Mouse (Mus musculus): Measurements from ENCODE around the gene Fgf12. TPM values are rescaled to one million over a fixed set of nuclear protein-coding genes. Genes with fewer than 3 reads are reported as not detected.

Gene Fgf12
- polyA plus RNA-seq, 1 experiment from 2014 or later = 9.9 TPM

- peak overlapping the region; percentile 75 for H3K27ac ChIP-seq
- H3K4me3 ChIP-seq = peak overlapping the region; percentile 78
- H3K27me3 ChIP-seq = peaks cover 24% of the 10 kb centered on the region
- peak overlapping the region; percentile 80 for H3K9ac ChIP-seq
- H3K36me3 ChIP-seq = no peaks in the 10 kb centered on the region
- WGBS = under 1% methylated on average over 51 of the region's 51 CpGs
- no peaks in the 10 kb centered on the region for H3K9me3 ChIP-seq (replicated peaks)
- peaks cover 13% of the 10 kb centered on the region; the same call in 1 of the 2 replicates for H3K4me1 ChIP-seq
- ATAC-seq (ENCODE audit: low FRiP score) = peak; percentile 47
- peak overlapping the region; percentile 96 for H3K4me2 ChIP-seq (replicated peaks)
Observed at GRCm38 (mm10) chr16:28444993-28445799, 307.7 kb downstream of the Fgf12 start.

DNA sequence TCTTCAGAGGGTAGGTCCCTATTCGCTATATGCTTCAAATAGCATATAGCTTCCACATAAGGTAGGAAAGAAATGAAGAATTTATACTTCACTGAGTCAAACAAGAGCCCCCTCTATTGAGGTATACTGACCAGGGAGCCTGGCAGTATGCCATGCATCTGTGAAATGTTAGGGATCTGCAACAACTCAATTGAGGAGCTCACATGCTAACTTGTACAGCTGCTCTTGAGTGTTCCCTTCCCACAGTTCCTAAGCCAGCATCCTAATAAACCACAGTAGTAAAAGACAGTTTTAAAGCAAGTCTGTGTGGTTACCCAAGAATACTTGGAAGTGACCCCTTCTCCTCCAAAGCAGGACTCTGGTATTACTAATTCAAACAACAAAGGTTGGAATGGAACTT lies 331.3 kb downstream of the Fgf12 start:
- Histone ChIP-seq H3K4me2 (replicated peaks) (no peak overlapping the region), H3K4me3 (no peak overlapping the region), H3K36me3 (no peaks in the 10 kb centered on the region), H3K27me3 (no peaks in the 10 kb centered on the region), H3K27ac (no peak overlapping the region), H3K9ac (no peak overlapping the region), H3K9me3 (replicated peaks) (no peaks in the 10 kb centered on the region), H3K4me1 (no peaks in the 10 kb centered on the region)
- WGBS = 92% methylated on average over 1 of the region's 1 CpGs
- ATAC-seq (ENCODE audit: low FRiP score) = no peak

DNA sequence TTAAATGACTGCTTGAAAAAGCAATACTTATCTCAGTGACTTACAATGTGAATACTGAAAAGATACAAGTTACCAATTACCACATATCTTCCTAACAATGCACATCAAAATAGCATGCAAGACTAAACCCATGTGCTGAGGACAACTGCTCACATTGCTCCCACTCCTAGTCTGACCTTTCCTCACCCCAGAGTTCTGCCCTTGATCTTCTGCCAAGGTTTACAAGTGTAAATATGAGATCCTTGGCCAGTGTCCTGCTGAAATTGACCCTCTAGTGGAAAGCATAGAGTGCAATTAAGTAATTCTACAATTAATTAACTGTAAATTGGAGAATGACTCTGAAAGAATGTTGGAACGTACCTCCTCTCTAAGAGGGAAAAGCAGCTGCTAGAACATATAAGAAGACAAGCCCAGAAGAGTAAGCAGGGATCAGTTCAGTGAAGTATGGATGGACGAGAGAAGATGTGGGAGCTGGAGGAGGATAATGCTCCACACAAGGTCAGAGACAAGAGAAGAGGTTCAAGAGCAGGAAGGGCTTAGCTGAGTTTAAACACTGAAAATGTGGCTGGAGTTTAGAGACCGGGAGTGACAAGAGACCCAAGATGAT lies 333.1 kb downstream of the Fgf12 start:
- H3K9ac ChIP-seq = no peak overlapping the region
- no peak overlapping the region for H3K27ac ChIP-seq
- no peak for ATAC-seq (ENCODE audit: low FRiP score)
- no peak overlapping the region for H3K4me2 ChIP-seq (replicated peaks)
- no peaks in the 10 kb centered on the region for H3K4me1 ChIP-seq
- no peaks in the 10 kb centered on the region for H3K27me3 ChIP-seq
- 86% methylated on average over 3 of the region's 3 CpGs for WGBS
- H3K4me3 ChIP-seq = no peak overlapping the region
- H3K9me3 ChIP-seq (replicated peaks) = no peaks in the 10 kb centered on the region
- no peaks in the 10 kb centered on the region for H3K36me3 ChIP-seq

- Histone ChIP-seq H3K27me3 (no peaks in the 10 kb centered on the region), H3K9ac (no peak overlapping the region), H3K4me2 (replicated peaks) (no peak overlapping the region), H3K27ac (no peak overlapping the region), H3K9me3 (replicated peaks) (no peaks in the 10 kb centered on the region), H3K4me1 (no peaks in the 10 kb centered on the region; the same call in 1 of the 2 replicates), H3K36me3 (no peaks in the 10 kb centered on the region), H3K4me3 (no peak overlapping the region)
- WGBS = 74% methylated on average over 5 of the region's 5 CpGs
- ATAC-seq (ENCODE audit: low FRiP score) = no peak
Observed at GRCm38 (mm10) chr16:28411210-28411817, 341.6 kb downstream of the Fgf12 start.

- no peak for ATAC-seq (ENCODE audit: low FRiP score)
- Histone ChIP-seq H3K27ac (no peak overlapping the region), H3K9ac (no peak overlapping the region), H3K9me3 (replicated peaks) (no peaks in the 10 kb centered on the region), H3K4me1 (no peaks in the 10 kb centered on the region; the same call in 1 of the 2 replicates), H3K4me2 (replicated peaks) (no peak overlapping the region), H3K36me3 (no peaks in the 10 kb centered on the region), H3K4me3 (no peak overlapping the region), H3K27me3 (no peaks in the 10 kb centered on the region)
- WGBS = 72% methylated on average over 7 of the region's 7 CpGs
Observed at GRCm38 (mm10) chr16:28408294-28408693, 344.6 kb downstream of the Fgf12 start.

DNA sequence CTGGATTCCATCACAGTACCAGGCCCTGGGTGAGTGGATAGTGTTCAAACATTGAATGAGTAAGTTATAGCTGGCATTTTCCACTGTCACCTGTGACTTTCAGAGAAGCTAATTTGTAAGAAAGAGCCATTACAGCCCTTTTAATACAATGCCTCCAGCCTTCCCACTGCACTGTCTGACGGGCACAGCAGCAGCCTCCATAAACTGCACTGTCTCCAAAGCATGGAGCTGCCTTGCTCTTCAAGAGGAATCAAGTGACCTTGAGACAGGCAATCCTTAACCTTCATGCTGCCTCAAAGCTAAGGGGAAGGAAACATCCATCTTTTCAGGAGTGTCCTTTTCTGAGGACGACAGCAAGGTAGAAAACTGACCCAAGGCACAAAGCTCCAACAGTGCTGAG lies 345.0 kb downstream of the Fgf12 start:
- Histone ChIP-seq H3K27ac (no peak overlapping the region), H3K9me3 (replicated peaks) (no peaks in the 10 kb centered on the region), H3K36me3 (no peaks in the 10 kb centered on the region), H3K27me3 (no peaks in the 10 kb centered on the region), H3K4me1 (no peaks in the 10 kb centered on the region; the same call in 1 of the 2 replicates), H3K4me2 (replicated peaks) (no peak overlapping the region), H3K9ac (no peak overlapping the region), H3K4me3 (no peak overlapping the region)
- WGBS = 65% methylated on average over 2 of the region's 2 CpGs
- ATAC-seq (ENCODE audit: low FRiP score) = no peak

DNA sequence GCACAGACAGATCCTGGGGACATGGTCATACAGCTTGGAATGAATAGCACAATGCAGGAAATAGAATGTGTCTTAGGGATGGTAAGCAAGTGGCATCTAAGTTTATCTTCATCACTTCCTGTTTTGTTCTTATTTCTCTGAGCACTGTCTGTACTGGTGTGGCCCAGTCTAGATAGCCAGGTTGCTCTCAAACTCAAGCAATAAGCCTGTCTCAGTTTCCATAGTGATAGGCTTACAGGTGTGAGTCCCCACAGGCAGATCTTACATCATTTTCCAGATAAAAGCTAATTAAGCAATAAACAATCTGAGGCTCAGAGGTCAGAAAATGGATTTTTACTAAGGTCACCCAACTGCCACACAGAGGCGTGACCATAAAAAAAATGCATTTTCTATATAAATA lies 348.7 kb downstream of the Fgf12 start:
- H3K27ac ChIP-seq = no peak overlapping the region
- H3K9ac ChIP-seq = no peak overlapping the region
- H3K4me3 ChIP-seq = no peak overlapping the region
- no peaks in the 10 kb centered on the region for H3K9me3 ChIP-seq (replicated peaks)
- no peaks in the 10 kb centered on the region; the same call in 1 of the 2 replicates for H3K4me1 ChIP-seq
- WGBS = 94% methylated on average over 1 of the region's 1 CpGs
- no peak for ATAC-seq (ENCODE audit: low FRiP score)
- no peaks in the 10 kb centered on the region for H3K36me3 ChIP-seq
- H3K27me3 ChIP-seq = no peaks in the 10 kb centered on the region
- no peak overlapping the region for H3K4me2 ChIP-seq (replicated peaks)

DNA sequence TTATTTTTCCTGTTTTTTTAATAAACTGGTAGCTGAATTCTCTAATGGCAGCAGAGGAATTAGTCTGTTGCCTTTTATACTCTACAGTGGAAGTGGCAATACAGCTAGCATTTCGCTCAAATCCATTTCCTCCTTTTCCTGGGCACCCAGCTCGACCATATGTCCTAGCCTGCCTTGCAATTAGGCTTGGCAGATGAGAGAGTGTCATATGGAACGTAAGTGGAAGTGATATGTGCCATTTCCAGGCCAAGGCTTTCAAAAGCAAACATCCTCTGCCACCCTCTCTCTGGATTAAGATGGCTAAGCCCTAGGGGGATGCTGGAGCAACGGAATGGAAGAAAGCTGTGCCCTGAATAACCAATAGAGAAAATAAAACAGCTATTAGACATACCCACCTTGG lies 350.2 kb downstream of the Fgf12 start:
- Histone ChIP-seq H3K4me1 (no peaks in the 10 kb centered on the region), H3K4me3 (no peak overlapping the region), H3K9ac (no peak overlapping the region), H3K36me3 (no peaks in the 10 kb centered on the region), H3K27ac (no peak overlapping the region), H3K4me2 (replicated peaks) (no peak overlapping the region), H3K27me3 (no peaks in the 10 kb centered on the region), H3K9me3 (replicated peaks) (no peaks in the 10 kb centered on the region)
- WGBS = 70% methylated on average over 4 of the region's 4 CpGs
- ATAC-seq (ENCODE audit: low FRiP score) = no peak

DNA sequence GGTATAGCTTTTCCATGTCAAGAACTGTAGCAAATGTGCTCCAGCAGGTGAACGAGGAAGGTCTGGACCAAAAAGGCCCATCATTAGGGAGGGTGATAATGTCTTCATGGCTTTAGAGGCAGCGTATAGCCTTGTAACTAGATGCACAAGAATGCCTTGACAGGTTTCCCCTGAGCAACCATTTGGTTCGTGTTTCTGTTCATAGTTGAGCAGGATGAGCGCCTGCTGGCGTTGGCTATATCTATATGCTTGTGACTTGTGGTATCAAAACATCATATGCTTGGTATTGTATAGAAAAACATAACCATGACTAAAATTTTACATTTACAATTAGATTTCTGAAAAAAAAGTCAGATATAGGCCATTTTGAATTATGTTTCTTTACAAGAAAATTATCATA lies 361.6 kb downstream of the Fgf12 start:
- H3K4me3 ChIP-seq = no peak overlapping the region
- H3K27me3 ChIP-seq = no peaks in the 10 kb centered on the region
- H3K9ac ChIP-seq = no peak overlapping the region
- H3K36me3 ChIP-seq = no peaks in the 10 kb centered on the region
- WGBS = 88% methylated on average over 5 of the region's 5 CpGs
- H3K27ac ChIP-seq = no peak overlapping the region
- H3K4me1 ChIP-seq = no peaks in the 10 kb centered on the region
- H3K9me3 ChIP-seq (replicated peaks) = peaks cover 3% of the 10 kb centered on the region; the same call in 1 of the 2 replicates
- H3K4me2 ChIP-seq (replicated peaks) = no peak overlapping the region
- no peak for ATAC-seq (ENCODE audit: low FRiP score)

GRCm38 (mm10) chr16:28389114-28389513 lies 363.8 kb downstream of the Fgf12 start:
- Histone ChIP-seq H3K27me3 (no peaks in the 10 kb centered on the region), H3K4me2 (replicated peaks) (no peak overlapping the region), H3K4me3 (no peak overlapping the region), H3K36me3 (no peaks in the 10 kb centered on the region), H3K4me1 (no peaks in the 10 kb centered on the region), H3K9ac (no peak overlapping the region), H3K27ac (no peak overlapping the region), H3K9me3 (replicated peaks) (peaks cover 3% of the 10 kb centered on the region; the same call in 1 of the 2 replicates)
- no peak for ATAC-seq (ENCODE audit: low FRiP score)
- 83% methylated on average over 4 of the region's 4 CpGs for WGBS

- Histone ChIP-seq H3K27ac (no peak overlapping the region), H3K9ac (no peak overlapping the region), H3K27me3 (no peaks in the 10 kb centered on the region), H3K4me2 (replicated peaks) (no peak overlapping the region), H3K4me3 (no peak overlapping the region), H3K36me3 (no peaks in the 10 kb centered on the region), H3K4me1 (no peaks in the 10 kb centered on the region), H3K9me3 (replicated peaks) (no peaks in the 10 kb centered on the region)
- 86% methylated on average over 2 of the region's 2 CpGs for WGBS
- ATAC-seq (ENCODE audit: low FRiP score) = no peak
Observed at GRCm38 (mm10) chr16:28374790-28375189, 378.1 kb downstream of the Fgf12 start.

GRCm38 (mm10) chr16:28373311-28373710 lies 379.6 kb downstream of the Fgf12 start:
- H3K4me3 ChIP-seq = no peak overlapping the region
- no peaks in the 10 kb centered on the region for H3K27me3 ChIP-seq
- H3K36me3 ChIP-seq = no peaks in the 10 kb centered on the region
- H3K4me2 ChIP-seq (replicated peaks) = no peak overlapping the region
- ATAC-seq (ENCODE audit: low FRiP score) = no peak
- no peaks in the 10 kb centered on the region for H3K4me1 ChIP-seq
- H3K9ac ChIP-seq = no peak overlapping the region
- H3K9me3 ChIP-seq (replicated peaks) = no peaks in the 10 kb centered on the region
- H3K27ac ChIP-seq = no peak overlapping the region
